Mouse (Mus musculus): Measurements from ENCODE around the gene Bcorl1. TPM values are rescaled to one million over a fixed set of nuclear protein-coding genes. Genes with fewer than 3 reads are reported as not detected.
"Not testable (repeated sequence)": the region's sequence is repeated elsewhere in the genome, so short reads cannot be mapped to it uniquely, and the experiment has no call there.

Gene Bcorl1
- polyA plus RNA-seq, 1 experiment from 2014 or later, result 3.8 TPM

- peaks cover 52% of the 10 kb centered on the region for H3K4me1 ChIP-seq
- H3K9me3 ChIP-seq, result no peaks in the 10 kb centered on the region
- H3K27ac ChIP-seq (replicated peaks), result peak overlapping the region; percentile 36; the same call in 1 of the 2 replicates
- 42% methylated on average over 6 of the region's 6 CpGs for WGBS
- ATAC-seq (ENCODE audit: extremely low read depth, insufficient number of reproducible peaks, low FRiP score, low TSS enrichment), result no peak
- no peaks in the 10 kb centered on the region for H3K27me3 ChIP-seq (replicated peaks)
- H3K36me3 ChIP-seq, result no peaks in the 10 kb centered on the region
- no peak overlapping the region for H3K9ac ChIP-seq
- H3K4me2 ChIP-seq, result no peak overlapping the region; the same call in 1 of the 2 replicates
- no peak overlapping the region for H3K4me3 ChIP-seq
Measured at GRCm38 (mm10) chrX:48428241-48428640, 87.1 kb downstream of the Bcorl1 start.

- Histone ChIP-seq H3K36me3 (no peaks in the 10 kb centered on the region), H3K4me2 (no peak overlapping the region), H3K9ac (no peak overlapping the region), H3K27me3 (replicated peaks) (no peaks in the 10 kb centered on the region), H3K27ac (replicated peaks) (0 out of 2 replicates have a peak overlapping the region, but pooled peaks have one; percentile 36), H3K4me1 (peaks cover 56% of the 10 kb centered on the region), H3K4me3 (no peak overlapping the region), H3K9me3 (no peaks in the 10 kb centered on the region)
- no peak for ATAC-seq (ENCODE audit: extremely low read depth, insufficient number of reproducible peaks, low FRiP score, low TSS enrichment)
- 76% methylated on average over 8 of the region's 8 CpGs for WGBS
Measured at GRCm38 (mm10) chrX:48428642-48429041, 87.5 kb downstream of the Bcorl1 start.

GRCm38 (mm10) chrX:48429100-48429499 is 87.9 kb downstream of the Bcorl1 start:
- H3K9ac ChIP-seq, result no peak overlapping the region
- no peak overlapping the region for H3K4me2 ChIP-seq
- H3K27me3 ChIP-seq (replicated peaks), result no peaks in the 10 kb centered on the region
- H3K36me3 ChIP-seq, result no peaks in the 10 kb centered on the region
- H3K4me3 ChIP-seq, result no peak overlapping the region
- H3K27ac ChIP-seq (replicated peaks), result no peak overlapping the region
- no peaks in the 10 kb centered on the region for H3K9me3 ChIP-seq
- H3K4me1 ChIP-seq, result peaks cover 58% of the 10 kb centered on the region
- no peak for ATAC-seq (ENCODE audit: extremely low read depth, insufficient number of reproducible peaks, low FRiP score, low TSS enrichment)

- no peaks in the 10 kb centered on the region for H3K27me3 ChIP-seq (replicated peaks)
- ATAC-seq (ENCODE audit: extremely low read depth, insufficient number of reproducible peaks, low FRiP score, low TSS enrichment), result no peak
- peaks cover 59% of the 10 kb centered on the region for H3K4me1 ChIP-seq
- no peaks in the 10 kb centered on the region for H3K36me3 ChIP-seq
- no peak overlapping the region for H3K9ac ChIP-seq
- H3K4me2 ChIP-seq, result no peak overlapping the region
- H3K4me3 ChIP-seq, result no peak overlapping the region
- H3K9me3 ChIP-seq, result no peaks in the 10 kb centered on the region
- H3K27ac ChIP-seq (replicated peaks), result 0 out of 2 replicates have a peak overlapping the region, but pooled peaks have one; percentile 20
- WGBS, result 32% methylated on average over 6 of the region's 6 CpGs
Measured at GRCm38 (mm10) chrX:48429538-48429937, 88.4 kb downstream of the Bcorl1 start.

GRCm38 (mm10) chrX:48432599-48433526 is 91.7 kb downstream of the Bcorl1 start:
- WGBS, result 58% methylated on average over 15 of the region's 15 CpGs
- Histone ChIP-seq H3K4me1 (peaks cover 42% of the 10 kb centered on the region), H3K4me3 (no peak overlapping the region), H3K4me2 (peak overlapping the region; percentile 8; the same call in 1 of the 2 replicates), H3K9me3 (no peaks in the 10 kb centered on the region), H3K27ac (replicated peaks) (no peak overlapping the region), H3K36me3 (no peaks in the 10 kb centered on the region), H3K27me3 (replicated peaks) (no peaks in the 10 kb centered on the region), H3K9ac (no peak overlapping the region)
- no peak for ATAC-seq (ENCODE audit: extremely low read depth, insufficient number of reproducible peaks, low FRiP score, low TSS enrichment)

- Histone ChIP-seq H3K9ac (no peak overlapping the region), H3K27ac (replicated peaks) (no peak overlapping the region), H3K4me1 (peaks cover 36% of the 10 kb centered on the region), H3K36me3 (no peaks in the 10 kb centered on the region), H3K4me2 (peak overlapping the region; percentile 8; the same call in 1 of the 2 replicates), H3K4me3 (no peak overlapping the region), H3K27me3 (replicated peaks) (no peaks in the 10 kb centered on the region), H3K9me3 (no peaks in the 10 kb centered on the region)
- ATAC-seq (ENCODE audit: extremely low read depth, insufficient number of reproducible peaks, low FRiP score, low TSS enrichment), result peak; percentile 34; the same call in 1 of the 2 replicates
- WGBS, result 31% methylated on average over 6 of the region's 6 CpGs
Measured at GRCm38 (mm10) chrX:48433527-48433899, 92.4 kb downstream of the Bcorl1 start.

- 62% methylated on average over 1 of the region's 1 CpGs for WGBS
- H3K4me3 ChIP-seq, result no peak overlapping the region
- ATAC-seq (ENCODE audit: extremely low read depth, insufficient number of reproducible peaks, low FRiP score, low TSS enrichment), result no peak
- H3K27me3 ChIP-seq (replicated peaks), result no peaks in the 10 kb centered on the region
- H3K9me3 ChIP-seq, result no peaks in the 10 kb centered on the region
- no peaks in the 10 kb centered on the region for H3K36me3 ChIP-seq
- no peak overlapping the region for H3K27ac ChIP-seq (replicated peaks)
- no peak overlapping the region for H3K4me2 ChIP-seq
- no peak overlapping the region for H3K9ac ChIP-seq
- H3K4me1 ChIP-seq, result peaks cover 40% of the 10 kb centered on the region
Measured at GRCm38 (mm10) chrX:48434251-48434650, 93.1 kb downstream of the Bcorl1 start.

GRCm38 (mm10) chrX:48435477-48435900 is 94.3 kb downstream of the Bcorl1 start:
- ATAC-seq (ENCODE audit: extremely low read depth, insufficient number of reproducible peaks, low FRiP score, low TSS enrichment), result no peak
- no peak overlapping the region for H3K4me2 ChIP-seq
- no peak overlapping the region for H3K9ac ChIP-seq
- no peaks in the 10 kb centered on the region for H3K27me3 ChIP-seq (replicated peaks)
- 68% methylated on average over 9 of the region's 9 CpGs for WGBS
- H3K9me3 ChIP-seq, result no peaks in the 10 kb centered on the region
- H3K36me3 ChIP-seq, result no peaks in the 10 kb centered on the region
- peaks cover 40% of the 10 kb centered on the region for H3K4me1 ChIP-seq
- H3K4me3 ChIP-seq, result no peak overlapping the region
- H3K27ac ChIP-seq (replicated peaks), result no peak overlapping the region

- H3K4me2 ChIP-seq; H3K9me3 ChIP-seq; H3K36me3 ChIP-seq; H3K4me3 ChIP-seq; H3K27ac ChIP-seq (replicated peaks); H3K27me3 ChIP-seq (replicated peaks); H3K9ac ChIP-seq; ATAC-seq (ENCODE audit: extremely low read depth, insufficient number of reproducible peaks, low FRiP score, low TSS enrichment): not testable (repeated sequence)
- WGBS, result 76% methylated on average over 7 of the region's 7 CpGs
- H3K4me1 ChIP-seq, result peaks cover 40% of the 10 kb centered on the region
Measured at GRCm38 (mm10) chrX:48436082-48436481, 94.9 kb downstream of the Bcorl1 start.

- Histone ChIP-seq H3K9me3 (no peaks in the 10 kb centered on the region), H3K27me3 (replicated peaks) (no peaks in the 10 kb centered on the region), H3K4me3 (no peak overlapping the region), H3K4me2 (no peak overlapping the region), H3K36me3 (no peaks in the 10 kb centered on the region), H3K9ac (no peak overlapping the region), H3K4me1 (peaks cover 34% of the 10 kb centered on the region), H3K27ac (replicated peaks) (no peak overlapping the region)
- ATAC-seq (ENCODE audit: extremely low read depth, insufficient number of reproducible peaks, low FRiP score, low TSS enrichment), result no peak
- 52% methylated on average over 4 of the region's 4 CpGs for WGBS
Measured at GRCm38 (mm10) chrX:48439036-48439435, 97.9 kb downstream of the Bcorl1 start.

GRCm38 (mm10) chrX:48441548-48441947 is 100.4 kb downstream of the Bcorl1 start:
- no peaks in the 10 kb centered on the region for H3K36me3 ChIP-seq
- no peak for ATAC-seq (ENCODE audit: extremely low read depth, insufficient number of reproducible peaks, low FRiP score, low TSS enrichment)
- H3K27me3 ChIP-seq (replicated peaks), result no peaks in the 10 kb centered on the region
- WGBS, result 79% methylated on average over 6 of the region's 6 CpGs
- H3K4me1 ChIP-seq, result peaks cover 21% of the 10 kb centered on the region
- H3K4me3 ChIP-seq, result no peak overlapping the region
- no peaks in the 10 kb centered on the region for H3K9me3 ChIP-seq
- H3K27ac ChIP-seq (replicated peaks), result no peak overlapping the region
- H3K9ac ChIP-seq, result no peak overlapping the region
- no peak overlapping the region for H3K4me2 ChIP-seq

- Histone ChIP-seq H3K27me3 (replicated peaks) (no peaks in the 10 kb centered on the region), H3K4me1 (peaks cover 21% of the 10 kb centered on the region), H3K9ac (no peak overlapping the region), H3K36me3 (no peaks in the 10 kb centered on the region), H3K4me2 (no peak overlapping the region), H3K27ac (replicated peaks) (no peak overlapping the region), H3K9me3 (no peaks in the 10 kb centered on the region), H3K4me3 (no peak overlapping the region)
- no peak for ATAC-seq (ENCODE audit: extremely low read depth, insufficient number of reproducible peaks, low FRiP score, low TSS enrichment)
- 65% methylated on average over 7 of the region's 7 CpGs for WGBS
Measured at GRCm38 (mm10) chrX:48441954-48442353, 100.8 kb downstream of the Bcorl1 start.
